Mouse (Mus musculus) heart, postnatal 0 days (tissue): ENCODE results near the gene 1810049J17Rik. TPM values are rescaled to one million over a fixed set of nuclear protein-coding genes. Genes with fewer than 3 reads are reported as not detected.

Source experiments
- ATAC-seq: fragments of 200-750 bp; cut with Nextera tagmentation; 2 replicates; pipeline ENCODE4 v1.8.0; 2017; ENCODE audit warnings: low read depth, moderate number of reproducible peaks, moderate library complexity; ENCODE audit not compliant: insufficient read depth
- DNase-seq: peaks from one replicate; pipeline ENCODE4 v3.0.0-alpha.2; 2016; ENCODE audit warnings: low spot score
- H3K27ac ChIP-seq: fragments of 300-500 bp; sonication (generic); 2 replicates; pipeline ENCODE4 v1.5.1; 2014; ENCODE audit warnings: low read depth, mild to moderate bottlenecking
- H3K27me3 ChIP-seq: fragments of 300-500 bp; sonication (generic); 2 replicates; pipeline ENCODE4 v1.6.1; 2014; ENCODE audit warnings: low read length, mixed read lengths; ENCODE audit not compliant: control insufficient read depth, insufficient read depth
- H3K36me3 ChIP-seq: fragments of 300-500 bp; sonication (generic); replicated peaks from 2 replicates; pipeline ENCODE4 v1.6.1; 2014; ENCODE audit warnings: low read length, mixed read lengths; ENCODE audit not compliant: control insufficient read depth, insufficient read depth
- H3K4me1 ChIP-seq: fragments of 300-500 bp; sonication (generic); 2 replicates; pipeline ENCODE4 v1.6.1; 2014; ENCODE audit warnings: antibody characterized with exemption; ENCODE audit not compliant: control insufficient read depth, insufficient read depth
- H3K4me2 ChIP-seq: fragments of 300-500 bp; sonication (generic); 2 replicates; pipeline ENCODE4 v1.6.1; 2014; ENCODE audit warnings: low read depth, mild to moderate bottlenecking, low read length, moderate library complexity
- H3K4me3 ChIP-seq: fragments of 300-500 bp; sonication (generic); 2 replicates; pipeline ENCODE4 v1.5.1; 2014; ENCODE audit warnings: low read depth, low read length
- H3K9ac ChIP-seq: fragments of 300-500 bp; sonication (generic); replicated peaks from 2 replicates; pipeline ENCODE4 v1.6.1; 2014; ENCODE audit warnings: low read depth, low read length, mixed read lengths
- H3K9me3 ChIP-seq: fragments of 300-500 bp; sonication (generic); replicated peaks from 2 replicates; pipeline ENCODE4 v1.6.1; 2016; ENCODE audit warnings: low read length; ENCODE audit not compliant: control insufficient read depth
- CTCF ChIP-seq: IDR thresholded peaks from 2 replicates; pipeline ENCODE4 v1.5.1; 2016; ENCODE audit warnings: antibody characterized with exemption, control low read depth, low read depth
- EP300 ChIP-seq: IDR thresholded peaks from 2 replicates; pipeline ENCODE4 v1.6.1; 2016; ENCODE audit warnings: antibody characterized with exemption, low read depth
- WGBS: fragments of 180-500 bp; shearing (Covaris S2); extraction: QIAGEN DNeasy Blood & Tissue Kit; methylation state at CpG from one replicate; pipeline ENCODE4 v1.1.7; 2014; 5-methylcytosine and 5-hydroxymethylcytosine counted together
- polyA plus RNA-seq: library from polyadenylated mRNA; unstranded; fragments of >200 nt; fragmentation: Nextera tagmentation; extraction: Ambion mirVana; gene quantifications from 2 replicates; pipeline ENCODE4 v1.2.1, GENCODE M21; 2015
- total RNA-seq: library from RNA; depleted of rRNA; stranded (reverse); fragments of >200 nt; gene quantifications from 2 replicates; pipeline ENCODE4 v1.2.3, GENCODE M21; 2014; ENCODE audit warnings: low replicate concordance

Gene 1810049J17Rik
- total and polyA plus RNA-seq, 2 experiments from 2014 or later = 0.44 TPM; not detected in 1

DNA sequence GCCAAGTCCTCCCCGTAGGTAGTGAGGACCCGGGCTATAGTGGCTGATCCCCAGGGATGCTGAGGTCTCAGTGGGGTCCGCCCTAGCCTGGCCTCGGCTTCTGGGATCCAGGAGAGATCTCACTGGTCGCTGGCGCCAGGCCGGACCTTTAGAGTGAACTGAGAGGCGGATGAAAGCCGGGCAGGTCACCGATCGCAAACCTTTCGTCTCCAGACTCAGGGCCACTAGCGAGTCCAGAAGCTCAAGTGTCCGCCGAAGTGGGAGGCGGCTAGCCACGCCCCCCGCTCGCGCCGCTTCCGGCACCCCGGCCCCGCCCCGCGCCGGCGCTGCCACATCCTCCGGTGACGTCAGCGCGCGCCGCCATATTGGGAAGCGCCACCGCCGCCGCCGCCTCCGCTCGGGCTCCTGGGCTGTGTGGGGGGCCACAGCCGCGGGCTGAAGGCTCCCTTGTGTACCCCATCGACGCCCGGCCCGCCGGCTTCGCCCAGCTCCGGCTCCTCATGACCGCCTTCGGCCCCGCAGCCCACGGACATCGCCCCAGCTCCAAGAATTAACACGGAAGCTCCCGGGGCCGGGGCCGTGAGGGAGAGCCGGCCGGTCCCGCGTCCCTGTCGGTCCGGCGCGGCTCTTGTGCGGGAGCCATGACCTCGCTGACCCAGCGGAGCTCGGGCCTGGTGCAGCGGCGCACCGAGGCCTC is 460 bp downstream of the 1810049J17Rik start, which contains the start of gene Golph3:
Gene Golph3 (plus strand): TSS at position 360 of the 697 bp plus-strand sequence.
- peak within 1 kb of the TSS; percentile 94 for H3K27ac ChIP-seq
- peak within 1 kb of the TSS; percentile 76 for H3K4me2 ChIP-seq
- H3K4me3 ChIP-seq = peak within 1 kb of the TSS; percentile 90
- peaks cover 3% of the 10 kb centered on the region; the same call in 1 of the 2 replicates for H3K36me3 ChIP-seq
- H3K9ac ChIP-seq = peak within 1 kb of the TSS; percentile 97
- DNase-seq (peak; percentile 91), ATAC-seq (peak; percentile 95)
- H3K9me3 ChIP-seq = no peaks in the 10 kb centered on the region
- no peak for TF ChIP-seq EP300
- TF ChIP-seq CTCF = no peak
- H3K4me1 ChIP-seq = peaks cover 21% of the 10 kb centered on the region; the same call in 1 of the 2 replicates
- 0% methylated on average over 72 of the region's 74 CpGs for WGBS
- no peaks in the 10 kb centered on the region for H3K27me3 ChIP-seq

DNA sequence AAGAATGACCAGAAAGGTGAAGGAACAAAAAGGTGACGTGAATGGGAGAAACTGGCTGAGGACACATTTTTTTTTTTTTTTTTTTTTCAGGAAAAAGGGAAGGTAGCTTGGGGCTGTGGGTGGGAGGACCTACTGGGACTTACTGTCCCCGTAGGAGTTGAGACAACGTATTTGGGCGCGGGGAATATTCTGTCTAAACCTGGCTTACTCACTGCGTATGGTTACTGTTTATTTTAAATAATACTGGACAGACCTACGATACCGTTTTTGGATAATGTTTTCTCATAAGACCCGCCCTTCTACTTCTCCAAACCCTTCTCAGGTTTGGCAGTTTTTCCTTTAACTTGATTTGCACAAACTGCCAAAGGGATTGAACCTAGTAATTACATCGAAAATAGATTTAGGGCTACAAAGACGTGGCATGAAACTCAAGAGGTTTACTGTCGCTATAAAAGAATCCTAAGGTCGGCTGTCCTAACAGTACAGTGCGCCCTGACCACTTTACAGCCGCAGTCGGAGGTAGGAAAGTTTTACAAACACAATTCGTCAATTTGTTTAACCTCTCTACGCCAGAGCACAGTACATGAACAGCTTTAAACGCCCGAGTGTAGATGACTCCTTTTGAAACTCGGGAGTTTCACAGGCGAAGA is 1.1 kb downstream of the 1810049J17Rik start:
- no peaks in the 10 kb centered on the region for H3K27me3 ChIP-seq
- H3K4me3 ChIP-seq = peak overlapping the region; percentile 90
- peaks cover 18% of the 10 kb centered on the region; the same call in 1 of the 2 replicates for H3K4me1 ChIP-seq
- ATAC-seq (peak; percentile 33), DNase-seq (peak; percentile 20)
- TF ChIP-seq CTCF (no peak), EP300 (no peak)
- H3K9ac ChIP-seq = peak overlapping the region; percentile 97
- no peaks in the 10 kb centered on the region for H3K9me3 ChIP-seq
- 2% methylated on average over 22 of the region's 22 CpGs for WGBS
- peak overlapping the region; percentile 76 for H3K4me2 ChIP-seq
- peak overlapping the region; percentile 94 for H3K27ac ChIP-seq
- H3K36me3 ChIP-seq = no peaks in the 10 kb centered on the region

DNA sequence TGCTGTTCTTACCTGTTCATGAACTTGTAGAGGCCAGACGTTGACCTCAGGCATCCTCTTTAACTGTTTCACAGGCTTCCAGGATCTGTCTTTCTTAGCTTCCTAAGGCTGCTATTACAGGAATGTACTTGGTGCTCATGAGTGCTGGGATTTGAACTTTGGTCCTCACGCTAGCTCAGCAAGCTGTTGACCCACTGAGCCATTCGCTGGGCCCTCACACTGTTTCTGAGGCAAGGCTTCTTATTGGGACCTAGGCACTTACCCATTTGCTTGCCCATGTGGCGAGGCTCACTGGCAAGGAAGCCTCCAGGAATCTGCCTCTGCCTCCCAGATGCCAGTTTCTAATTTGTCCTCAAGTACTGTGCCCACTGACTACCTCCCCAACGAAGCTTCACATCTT is 1.8 kb downstream of the 1810049J17Rik start:
- ATAC-seq = no peak

DNA sequence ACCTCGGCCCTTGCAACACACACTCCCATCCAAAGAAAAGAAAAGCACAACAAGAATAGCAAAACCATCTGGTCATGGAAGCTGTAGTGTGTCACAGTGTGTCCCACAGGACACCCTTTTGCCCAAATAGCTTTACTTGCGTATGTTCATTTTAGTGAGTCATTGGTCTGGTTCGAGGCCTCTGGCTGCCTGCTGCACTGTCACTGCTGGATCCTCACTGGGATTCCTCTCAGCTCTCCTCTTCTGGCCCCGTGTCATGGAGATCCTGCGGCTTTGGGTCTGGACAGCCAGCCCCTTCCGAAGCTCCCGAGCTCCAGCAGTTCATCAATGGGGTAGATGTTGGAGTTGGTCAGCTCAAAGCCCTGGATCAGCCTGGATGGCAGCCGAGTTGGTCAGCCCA is 3.2 kb downstream of the 1810049J17Rik start:
- Histone ChIP-seq H3K27me3 (no peaks in the 10 kb centered on the region), H3K4me1 (no peaks in the 10 kb centered on the region), H3K9ac (no peak overlapping the region), H3K36me3 (no peaks in the 10 kb centered on the region), H3K4me3 (no peak overlapping the region), H3K9me3 (no peaks in the 10 kb centered on the region), H3K4me2 (no peak overlapping the region), H3K27ac (no peak overlapping the region)
- WGBS = 73% methylated on average over 8 of the region's 8 CpGs
- no peak for TF ChIP-seq EP300
- TF ChIP-seq CTCF = no peak
- no peak for ATAC-seq
- DNase-seq = no peak

More for the DNA sequence above, 1.8 kb downstream of the 1810049J17Rik start:
- TF ChIP-seq CTCF = no peak
- no peak for TF ChIP-seq EP300
- Histone ChIP-seq H3K4me1 (peaks cover 14% of the 10 kb centered on the region; the same call in 1 of the 2 replicates), H3K27me3 (no peaks in the 10 kb centered on the region), H3K9me3 (no peaks in the 10 kb centered on the region), H3K27ac (no peak overlapping the region), H3K4me2 (peak overlapping the region; percentile 76; the same call in 1 of the 2 replicates), H3K4me3 (no peak overlapping the region), H3K9ac (no peak overlapping the region), H3K36me3 (no peaks in the 10 kb centered on the region)
- DNase-seq = no peak
- WGBS = 43% methylated on average over 5 of the region's 5 CpGs

DNA sequence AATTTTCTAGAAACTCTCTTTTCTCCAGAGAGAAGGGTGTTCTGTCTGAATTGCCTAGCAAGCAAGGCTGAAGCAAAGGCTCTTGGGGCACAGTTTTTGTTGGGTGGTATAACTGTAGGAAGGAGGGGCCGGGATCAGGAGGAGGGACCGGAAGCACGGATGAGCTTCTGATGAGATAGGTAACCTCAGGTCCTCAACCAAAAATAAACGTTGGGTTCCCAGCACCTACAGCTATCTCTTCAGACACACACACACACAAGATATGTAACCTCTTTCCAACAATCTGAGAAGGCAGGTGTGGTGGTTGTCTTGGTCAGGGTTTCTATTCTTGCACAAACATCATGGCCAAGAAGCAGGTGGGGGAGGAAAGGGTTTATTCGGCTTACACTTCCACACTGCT is 4.4 kb downstream of the 1810049J17Rik start:
- no peak for DNase-seq
- 58% methylated on average over 5 of the region's 5 CpGs for WGBS
- TF ChIP-seq CTCF = no peak
- no peak for TF ChIP-seq EP300
- no peaks in the 10 kb centered on the region for H3K36me3 ChIP-seq
- no peaks in the 10 kb centered on the region for H3K27me3 ChIP-seq
- no peaks in the 10 kb centered on the region for H3K9me3 ChIP-seq
- no peak overlapping the region for H3K27ac ChIP-seq
- no peaks in the 10 kb centered on the region for H3K4me1 ChIP-seq
- no peak overlapping the region for H3K9ac ChIP-seq
- no peak overlapping the region for H3K4me2 ChIP-seq
- ATAC-seq = no peak
- H3K4me3 ChIP-seq = no peak overlapping the region
